Mouse (Mus musculus) heart, embryonic 13.5 days (tissue): Measurements from ENCODE around the gene Myo1e. TPM values are rescaled to one million over a fixed set of nuclear protein-coding genes. Genes with fewer than 3 reads are reported as not detected.
"Not testable (repeated sequence)": the region's sequence is repeated elsewhere in the genome, so short reads cannot be mapped to it uniquely, and the experiment has no call there.

Experiments used
- ATAC-seq: fragments of 200-750 bp; cut with Nextera tagmentation; 2 replicates; pipeline ENCODE4 v1.8.0; 2017; ENCODE audit warnings: moderate TSS enrichment; ENCODE audit not compliant: insufficient number of reproducible peaks, low FRiP score, low TSS enrichment; ENCODE audit errors: extremely low read depth
- H3K27ac ChIP-seq: fragments of 300-500 bp; sonication (generic); replicated peaks from 2 replicates; pipeline ENCODE4 v1.5.1; 2015; ENCODE audit warnings: moderate library complexity, mild to moderate bottlenecking, inconsistent platforms
- H3K27me3 ChIP-seq: fragments of 300-500 bp; sonication (generic); replicated peaks from 2 replicates; pipeline ENCODE4 v1.6.1; 2015; ENCODE audit warnings: mild to moderate bottlenecking, inconsistent platforms
- H3K36me3 ChIP-seq: fragments of 300-500 bp; sonication (generic); 2 replicates; pipeline ENCODE4 v1.6.1; 2015; ENCODE audit warnings: mild to moderate bottlenecking, inconsistent platforms
- H3K4me1 ChIP-seq: fragments of 300-500 bp; sonication (generic); 2 replicates; pipeline ENCODE4 v1.6.1; 2015; ENCODE audit warnings: inconsistent platforms
- H3K4me2 ChIP-seq: fragments of 300-500 bp; sonication (generic); 2 replicates; pipeline ENCODE4 v1.6.1; 2015; ENCODE audit warnings: inconsistent platforms, mild to moderate bottlenecking, moderate library complexity
- H3K4me3 ChIP-seq: fragments of 300-500 bp; sonication (generic); 2 replicates; pipeline ENCODE4 v1.5.1; 2015; ENCODE audit warnings: moderate library complexity, mild to moderate bottlenecking, inconsistent platforms
- H3K9ac ChIP-seq: fragments of 300-500 bp; sonication (generic); 2 replicates; pipeline ENCODE4 v1.6.1; 2015; ENCODE audit warnings: inconsistent platforms, mild to moderate bottlenecking, moderate library complexity
- H3K9me3 ChIP-seq: fragments of 300-500 bp; sonication (generic); 2 replicates; pipeline ENCODE4 v1.6.1; 2016; ENCODE audit warnings: inconsistent platforms
- WGBS: fragments of 180-500 bp; shearing (Covaris S2); methylation state at CpG from one replicate; pipeline ENCODE4 v1.1.7; 2015; ENCODE audit warnings: mixed read lengths; 5-methylcytosine and 5-hydroxymethylcytosine counted together
- polyA plus RNA-seq: library from polyadenylated mRNA; unstranded; fragments of >200 nt; fragmentation: Nextera tagmentation; extraction: Ambion mirVana; gene quantifications from 2 replicates; pipeline ENCODE4 v1.2.1, GENCODE M21; 2015

The Myo1e gene
- polyA plus RNA-seq, 1 experiment from 2014 or later = 10.9 TPM

DNA sequence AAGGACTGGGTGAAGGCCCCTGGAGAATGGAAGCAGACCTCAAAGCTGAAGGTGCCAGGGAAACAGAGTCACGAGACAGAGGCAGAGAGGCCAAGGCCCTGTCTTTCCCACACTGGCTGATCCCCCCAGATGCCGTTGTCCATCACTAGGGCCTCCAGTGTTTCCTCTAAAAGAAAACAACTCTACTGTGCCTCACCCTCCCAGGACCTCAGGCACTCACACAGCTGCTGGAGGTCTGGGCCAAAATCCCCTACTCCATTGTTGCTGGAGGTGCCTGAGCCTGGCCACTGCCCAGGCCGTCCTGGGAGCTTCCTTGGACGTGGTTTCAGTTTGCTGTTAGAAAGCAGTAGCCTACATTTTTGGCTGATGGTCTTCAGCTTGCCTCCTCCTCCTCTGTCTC is 47.9 kb downstream of the Myo1e start:
- no peaks in the 10 kb centered on the region for H3K27me3 ChIP-seq
- 79% methylated on average over 4 of the region's 4 CpGs for WGBS
- no peak overlapping the region for H3K27ac ChIP-seq
- peaks cover 38% of the 10 kb centered on the region for H3K4me1 ChIP-seq
- H3K4me2 ChIP-seq = no peak overlapping the region
- ATAC-seq = no peak
- H3K4me3 ChIP-seq = no peak overlapping the region
- no peaks in the 10 kb centered on the region for H3K9me3 ChIP-seq
- no peak overlapping the region for H3K9ac ChIP-seq
- no peaks in the 10 kb centered on the region for H3K36me3 ChIP-seq

DNA sequence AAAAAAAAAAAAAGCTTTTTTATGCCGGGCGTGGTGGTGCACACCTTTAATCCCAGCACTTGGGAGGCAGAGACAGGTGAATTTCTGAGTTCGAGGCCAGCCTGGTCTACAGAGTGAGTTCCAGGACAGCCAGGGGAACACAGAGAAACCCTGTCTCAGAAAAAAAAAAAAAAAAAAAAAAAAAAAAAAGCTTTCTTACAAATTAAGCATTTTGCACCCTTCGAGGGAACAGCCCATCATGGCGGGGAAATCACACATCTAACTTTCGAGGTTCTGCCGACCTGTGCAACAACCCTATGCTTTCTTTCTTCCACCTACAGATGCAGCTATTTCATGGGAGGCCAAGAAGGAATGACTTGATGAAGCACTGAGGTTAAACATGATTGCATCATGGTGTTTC is 48.9 kb downstream of the Myo1e start:
- not testable (repeated sequence) for H3K9ac ChIP-seq, H3K4me3 ChIP-seq, H3K4me2 ChIP-seq, ATAC-seq, H3K27me3 ChIP-seq, H3K27ac ChIP-seq, H3K36me3 ChIP-seq, H3K9me3 ChIP-seq
- WGBS = 82% methylated on average over 7 of the region's 7 CpGs
- peaks cover 39% of the 10 kb centered on the region for H3K4me1 ChIP-seq

- H3K36me3 ChIP-seq = no peaks in the 10 kb centered on the region
- H3K9ac ChIP-seq = no peak overlapping the region
- H3K27me3 ChIP-seq = no peaks in the 10 kb centered on the region
- no peak overlapping the region for H3K4me2 ChIP-seq
- no peak for ATAC-seq
- H3K27ac ChIP-seq = no peak overlapping the region
- no peaks in the 10 kb centered on the region for H3K9me3 ChIP-seq
- H3K4me3 ChIP-seq = no peak overlapping the region
- WGBS = 53% methylated on average over 13 of the region's 13 CpGs
- peaks cover 49% of the 10 kb centered on the region for H3K4me1 ChIP-seq
Measured at GRCm38 (mm10) chr9:70257289-70258101, 50.3 kb downstream of the Myo1e start.

GRCm38 (mm10) chr9:70260324-70260841 is 53.2 kb downstream of the Myo1e start:
- WGBS = 61% methylated on average over 9 of the region's 9 CpGs
- H3K27me3 ChIP-seq = no peaks in the 10 kb centered on the region
- no peak overlapping the region for H3K4me3 ChIP-seq
- no peak overlapping the region for H3K27ac ChIP-seq
- no peaks in the 10 kb centered on the region for H3K36me3 ChIP-seq
- H3K9ac ChIP-seq = no peak overlapping the region
- H3K4me2 ChIP-seq = no peak overlapping the region
- no peak for ATAC-seq
- no peaks in the 10 kb centered on the region for H3K9me3 ChIP-seq
- H3K4me1 ChIP-seq = peaks cover 55% of the 10 kb centered on the region

DNA sequence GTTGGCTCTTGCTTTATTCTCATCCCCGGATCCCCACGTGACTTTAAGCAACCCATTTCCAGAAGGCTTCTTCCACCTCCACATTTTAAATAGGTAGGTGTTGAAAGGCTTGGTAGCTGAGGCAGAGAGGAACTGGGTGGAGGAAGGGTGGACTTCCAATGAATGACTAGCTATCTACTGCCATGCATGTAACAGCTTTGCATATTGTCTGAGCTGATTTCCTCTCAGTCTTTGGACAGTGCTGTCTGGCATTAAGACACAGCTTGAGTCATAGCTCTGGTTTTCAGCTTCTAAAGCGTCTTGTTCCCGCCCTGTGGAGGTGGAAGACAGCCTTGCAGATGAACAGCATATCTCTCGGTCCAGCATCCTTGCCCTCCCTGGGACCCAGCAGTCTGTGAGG is 54.5 kb downstream of the Myo1e start:
- 57% methylated on average over 5 of the region's 5 CpGs for WGBS
- Histone ChIP-seq H3K27me3 (no peaks in the 10 kb centered on the region), H3K9me3 (no peaks in the 10 kb centered on the region), H3K36me3 (no peaks in the 10 kb centered on the region), H3K4me1 (peaks cover 55% of the 10 kb centered on the region), H3K27ac (no peak overlapping the region), H3K4me3 (no peak overlapping the region), H3K4me2 (no peak overlapping the region), H3K9ac (no peak overlapping the region)
- ATAC-seq = no peak

DNA sequence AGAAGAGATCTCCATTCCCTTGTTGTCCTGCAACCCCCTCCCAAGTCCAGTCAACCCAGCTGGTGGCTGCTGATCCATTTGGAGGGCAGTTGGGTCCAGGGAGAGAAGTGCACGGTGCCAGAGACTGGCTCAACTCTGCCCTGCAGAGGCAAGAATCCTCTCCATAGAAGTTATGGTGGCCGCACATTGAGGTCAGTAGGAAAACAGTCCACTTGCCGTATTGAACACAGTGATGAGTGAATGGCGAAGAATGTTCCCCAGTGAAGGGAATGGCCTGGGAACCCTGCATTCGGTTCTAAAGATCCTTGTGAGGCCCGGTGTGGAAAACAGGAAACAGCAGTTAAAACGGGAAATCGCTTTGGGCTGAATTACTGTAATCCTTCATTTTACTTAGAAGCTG is 56.0 kb downstream of the Myo1e start:
- H3K36me3 ChIP-seq = no peaks in the 10 kb centered on the region
- no peaks in the 10 kb centered on the region for H3K9me3 ChIP-seq
- no peak for ATAC-seq
- H3K27me3 ChIP-seq = no peaks in the 10 kb centered on the region
- H3K4me1 ChIP-seq = peaks cover 44% of the 10 kb centered on the region
- peak overlapping the region; percentile 69 for H3K27ac ChIP-seq
- peak overlapping the region; percentile 48 for H3K9ac ChIP-seq
- H3K4me3 ChIP-seq = no peak overlapping the region
- peak overlapping the region; percentile 60 for H3K4me2 ChIP-seq
- 61% methylated on average over 8 of the region's 8 CpGs for WGBS

- no peaks in the 10 kb centered on the region for H3K9me3 ChIP-seq
- peaks cover 44% of the 10 kb centered on the region for H3K4me1 ChIP-seq
- H3K27me3 ChIP-seq = no peaks in the 10 kb centered on the region
- peak overlapping the region; percentile 69 for H3K27ac ChIP-seq
- H3K4me2 ChIP-seq = peak overlapping the region; percentile 60
- no peaks in the 10 kb centered on the region for H3K36me3 ChIP-seq
- no peak for ATAC-seq
- WGBS = 17% methylated on average over 7 of the region's 7 CpGs
- peak overlapping the region; percentile 48 for H3K9ac ChIP-seq
- H3K4me3 ChIP-seq = no peak overlapping the region
Measured at GRCm38 (mm10) chr9:70263735-70264134, 56.6 kb downstream of the Myo1e start.

DNA sequence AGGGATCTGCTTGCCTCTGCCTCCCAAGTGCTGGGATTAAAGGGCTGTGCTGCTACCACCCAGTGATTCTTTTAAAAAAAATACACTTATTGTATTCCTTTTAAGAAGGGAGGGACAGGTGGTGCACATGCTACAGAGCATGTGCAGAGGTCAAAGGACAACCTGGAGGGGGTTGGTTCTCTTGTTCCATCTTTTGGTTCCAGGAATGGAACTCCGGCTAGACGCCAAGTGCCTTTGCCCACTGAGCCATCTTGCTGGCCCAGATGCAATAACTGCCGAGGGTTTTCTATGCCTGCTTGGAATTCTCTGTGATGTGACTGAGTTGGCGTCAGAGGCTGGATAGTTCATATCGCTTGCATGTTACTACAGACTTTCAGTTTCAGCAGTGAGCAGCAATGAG is 58.4 kb downstream of the Myo1e start:
- H3K27me3 ChIP-seq = no peaks in the 10 kb centered on the region
- H3K9me3 ChIP-seq = no peaks in the 10 kb centered on the region
- WGBS = 76% methylated on average over 5 of the region's 5 CpGs
- no peak for ATAC-seq
- H3K27ac ChIP-seq = no peak overlapping the region
- no peak overlapping the region for H3K4me3 ChIP-seq
- peaks cover 30% of the 10 kb centered on the region for H3K4me1 ChIP-seq
- H3K36me3 ChIP-seq = no peaks in the 10 kb centered on the region
- no peak overlapping the region for H3K9ac ChIP-seq
- no peak overlapping the region for H3K4me2 ChIP-seq

- no peak overlapping the region for H3K4me2 ChIP-seq
- no peak overlapping the region for H3K9ac ChIP-seq
- H3K27me3 ChIP-seq = no peaks in the 10 kb centered on the region
- no peaks in the 10 kb centered on the region for H3K36me3 ChIP-seq
- WGBS = 80% methylated on average over 2 of the region's 2 CpGs
- no peak for ATAC-seq
- H3K4me1 ChIP-seq = peaks cover 27% of the 10 kb centered on the region
- no peak overlapping the region for H3K27ac ChIP-seq
- no peaks in the 10 kb centered on the region for H3K9me3 ChIP-seq
- no peak overlapping the region for H3K4me3 ChIP-seq
Measured at GRCm38 (mm10) chr9:70266186-70266585, 59.0 kb downstream of the Myo1e start.

GRCm38 (mm10) chr9:70267108-70267507 is 60.0 kb downstream of the Myo1e start:
- no peak overlapping the region for H3K4me2 ChIP-seq
- H3K9ac ChIP-seq = no peak overlapping the region
- no peaks in the 10 kb centered on the region for H3K9me3 ChIP-seq
- no peak overlapping the region for H3K4me3 ChIP-seq
- no peaks in the 10 kb centered on the region for H3K36me3 ChIP-seq
- no peaks in the 10 kb centered on the region for H3K27me3 ChIP-seq
- H3K27ac ChIP-seq = no peak overlapping the region
- WGBS = 84% methylated on average over 5 of the region's 5 CpGs
- no peak for ATAC-seq
- peaks cover 18% of the 10 kb centered on the region for H3K4me1 ChIP-seq

- 71% methylated on average over 10 of the region's 10 CpGs for WGBS
- no peak overlapping the region for H3K9ac ChIP-seq
- no peak overlapping the region for H3K27ac ChIP-seq
- no peak overlapping the region for H3K4me2 ChIP-seq
- no peaks in the 10 kb centered on the region for H3K36me3 ChIP-seq
- H3K9me3 ChIP-seq = no peaks in the 10 kb centered on the region
- ATAC-seq = no peak
- H3K4me3 ChIP-seq = no peak overlapping the region
- no peaks in the 10 kb centered on the region for H3K27me3 ChIP-seq
- peaks cover 3% of the 10 kb centered on the region for H3K4me1 ChIP-seq
Measured at GRCm38 (mm10) chr9:70269349-70269748, 62.2 kb downstream of the Myo1e start.

GRCm38 (mm10) chr9:70270468-70270867 is 63.3 kb downstream of the Myo1e start:
- no peak for ATAC-seq
- H3K4me2 ChIP-seq = no peak overlapping the region
- no peak overlapping the region for H3K9ac ChIP-seq
- H3K27ac ChIP-seq = no peak overlapping the region
- H3K4me1 ChIP-seq = 0 out of 2 replicates have a peak, but pooled peaks cover 3% of the 10 kb centered on the region
- no peak overlapping the region for H3K4me3 ChIP-seq
- H3K9me3 ChIP-seq = no peaks in the 10 kb centered on the region
- WGBS = 81% methylated on average over 4 of the region's 4 CpGs
- H3K36me3 ChIP-seq = no peaks in the 10 kb centered on the region
- no peaks in the 10 kb centered on the region for H3K27me3 ChIP-seq
